Mouse (Mus musculus): ENCODE results near the gene Smarca2.

DNA sequence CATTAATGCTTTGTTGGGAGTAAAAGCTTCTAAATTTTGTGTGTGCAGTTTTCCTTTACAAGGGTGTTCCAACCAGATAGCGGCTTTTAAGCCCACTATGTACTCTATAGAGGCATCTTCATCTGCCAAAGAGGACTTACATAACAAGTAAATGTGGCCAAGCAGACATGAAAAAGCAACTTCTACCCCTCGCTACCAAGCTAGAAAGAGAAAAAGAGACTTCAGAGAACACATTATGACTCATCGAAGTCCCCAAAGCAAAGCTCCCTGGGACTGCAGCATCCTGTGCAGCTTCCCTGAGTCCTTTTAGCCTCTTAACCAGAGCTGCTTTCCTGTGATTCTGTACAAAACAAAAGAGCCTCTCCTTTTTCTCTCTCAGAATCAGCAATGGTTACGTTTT lies 3.4 kb upstream of the Smarca2 start:
- no peak for TF ChIP-seq POLR2A (IDR thresholded peaks at IDR 0.05; ENCODE audit: low read depth, low read length)
- TF ChIP-seq CTCF (IDR thresholded peaks at IDR 0.05; ENCODE audit: extremely low read depth, insufficient read length, insufficient replicate concordance, low read depth, low read length): no peak

Measured in small intestine, adult 2 months (tissue).